Mouse (Mus musculus): ENCODE data around the gene Tprg.

- TF ChIP-seq CTCF (IDR thresholded peaks at IDR 0.05; ENCODE audit: low read depth) (no peak), EP300 (IDR thresholded peaks at IDR 0.05; ENCODE audit: low read depth) (no peak)
Observed at GRCm38 (mm10) chr16:25424915-25425314, 138.3 kb downstream of the Tprg start.
